Mouse (Mus musculus) kidney, adult 2 months (tissue): Measurements from ENCODE around the gene Gmds.

Experiments
- CTCF ChIP-seq: fragments of 200-500 bp; conservative IDR thresholded peaks from 2 replicates; pipeline ENCODE4 v1.5.1; 2011; ENCODE audit warnings: low read depth, mild to moderate bottlenecking, control low read depth, low read length, moderate library complexity, mixed read lengths; ENCODE audit not compliant: insufficient read depth, insufficient read length
- POLR2A ChIP-seq: fragments of 200-500 bp; IDR thresholded peaks from one replicate; pipeline ENCODE4 v1.6.1; 2011; ENCODE audit warnings: low read depth, low read length, control low read depth

DNA sequence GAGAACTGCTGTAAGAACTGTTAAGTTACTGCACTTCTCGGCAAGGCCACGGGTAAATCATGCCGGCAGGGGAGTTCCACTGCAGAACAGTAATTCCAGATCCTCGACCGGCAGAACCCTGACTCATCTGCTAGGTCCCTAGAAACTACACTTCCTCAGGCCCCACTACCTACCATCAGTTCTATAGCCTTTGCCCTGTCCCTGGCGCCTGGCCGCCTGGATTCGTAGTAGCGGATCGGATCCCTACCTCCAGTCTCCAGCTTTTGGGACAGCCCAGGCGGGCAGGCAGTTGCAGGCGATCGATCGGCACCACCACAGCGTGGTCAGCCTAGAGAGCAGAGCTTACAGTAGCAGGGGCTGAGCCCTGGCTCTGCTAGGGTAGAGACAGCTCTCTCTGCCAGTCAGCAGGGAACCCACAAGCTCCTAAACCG is 517.9 kb downstream of the Gmds start:
- TF ChIP-seq CTCF (no peak), POLR2A (no peak)
